Mouse (Mus musculus): ENCODE measurements around the gene Slc22a20. TPM values are rescaled to one million over a fixed set of nuclear protein-coding genes. Genes with fewer than 3 reads are reported as not detected.

Gene Slc22a20
- polyA plus RNA-seq, 1 experiment from 2014 or later: 0.09 TPM

DNA sequence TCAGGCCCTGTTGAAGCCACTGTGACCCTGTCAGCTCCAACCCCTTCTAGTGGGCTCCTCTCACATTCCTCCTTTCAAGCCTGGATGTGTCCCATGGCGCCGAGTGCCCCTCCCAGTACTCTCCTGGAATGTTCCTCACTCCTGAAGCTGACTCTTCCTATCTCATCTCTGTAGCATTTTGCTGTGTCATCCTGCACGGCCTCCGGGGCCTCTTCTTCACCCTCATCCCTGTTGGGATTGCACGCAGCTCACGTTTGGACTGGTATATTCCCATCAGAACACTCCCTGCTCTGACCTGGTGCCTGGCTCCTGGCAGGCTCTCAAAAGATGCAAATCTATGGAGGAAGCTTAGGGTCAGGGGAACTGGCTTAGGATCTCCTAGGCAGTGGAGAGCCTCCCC is 19.2 kb downstream of the Slc22a20 start:
- Histone ChIP-seq H3K4me2 (ENCODE audit: low read depth, low read length) (peak overlapping the region; percentile 61), H3K9me3 (ENCODE audit: low read length) (no peaks in the 10 kb centered on the region), H3K27me3 (ENCODE audit: insufficient read depth, low read length) (no peaks in the 10 kb centered on the region), H3K36me3 (replicated peaks; ENCODE audit: insufficient read depth, low read length) (0 out of 2 replicates have a peak, but pooled peaks cover under 1% of the 10 kb centered on the region), H3K4me3 (ENCODE audit: low read depth, low read length) (no peak overlapping the region), H3K4me1 (ENCODE audit: insufficient read depth) (peaks cover 43% of the 10 kb centered on the region), H3K9ac (replicated peaks) (peak overlapping the region; percentile 27), H3K27ac (ENCODE audit: low read depth) (peak overlapping the region; percentile 64)
- 43% methylated on average over 6 of the region's 6 CpGs for WGBS (ENCODE audit: insufficient replicate concordance)
- TF ChIP-seq CTCF (IDR thresholded peaks at IDR 0.05; ENCODE audit: low read depth): no peak
- TF ChIP-seq EP300 (IDR thresholded peaks at IDR 0.05; ENCODE audit: low read depth): no peak
- DNase-seq: peak; percentile 60
- ATAC-seq: peak; percentile 39; the same call in 1 of the 2 replicates

DNA sequence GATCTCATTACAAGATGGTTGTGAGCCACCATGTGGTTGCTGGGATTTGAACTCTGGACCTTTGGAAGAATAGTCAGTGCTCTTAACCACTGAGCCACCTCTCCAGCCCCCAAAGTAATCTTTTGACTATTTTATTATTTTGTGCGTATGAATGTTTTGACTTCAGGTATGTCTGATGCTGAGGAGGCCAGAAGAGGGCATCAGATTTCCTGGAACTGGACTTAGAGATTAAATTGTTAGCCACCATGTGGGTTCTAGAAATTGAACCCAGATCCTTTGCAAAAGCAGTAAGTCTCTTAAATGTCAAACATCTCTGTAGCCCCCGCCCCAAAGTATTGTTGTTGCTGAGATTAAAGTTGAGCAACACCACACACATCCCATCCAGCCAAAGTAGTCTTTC is 20.0 kb downstream of the Slc22a20 start:
- Histone ChIP-seq H3K9me3 (ENCODE audit: low read length) (no peaks in the 10 kb centered on the region), H3K36me3 (replicated peaks; ENCODE audit: insufficient read depth, low read length) (peaks cover 5% of the 10 kb centered on the region), H3K4me3 (ENCODE audit: low read depth, low read length) (no peak overlapping the region), H3K9ac (replicated peaks) (no peak overlapping the region), H3K4me2 (ENCODE audit: low read depth, low read length) (no peak overlapping the region), H3K27me3 (ENCODE audit: insufficient read depth, low read length) (no peaks in the 10 kb centered on the region), H3K4me1 (ENCODE audit: insufficient read depth) (peaks cover 43% of the 10 kb centered on the region), H3K27ac (ENCODE audit: low read depth) (peak overlapping the region; percentile 64; the same call in 1 of the 2 replicates)
- TF ChIP-seq CTCF (IDR thresholded peaks at IDR 0.05; ENCODE audit: low read depth): no peak; the same call in 1 of the 2 replicates
- no peak for TF ChIP-seq EP300 (IDR thresholded peaks at IDR 0.05; ENCODE audit: low read depth)
- DNase-seq: no peak
- ATAC-seq: no peak
- WGBS (ENCODE audit: insufficient replicate concordance): 77% methylated on average over 2 of the region's 2 CpGs

GRCm38 (mm10) chr19:5965280-5965679 is 20.7 kb downstream of the Slc22a20 start:
- peak; percentile 35 for ATAC-seq
- no peaks in the 10 kb centered on the region for H3K9me3 ChIP-seq (ENCODE audit: low read length)
- no peaks in the 10 kb centered on the region for H3K27me3 ChIP-seq (ENCODE audit: insufficient read depth, low read length)
- peak; percentile 98 for TF ChIP-seq CTCF (IDR thresholded peaks at IDR 0.05; ENCODE audit: low read depth)
- no peak for TF ChIP-seq EP300 (IDR thresholded peaks at IDR 0.05; ENCODE audit: low read depth)
- peaks cover 43% of the 10 kb centered on the region for H3K4me1 ChIP-seq (ENCODE audit: insufficient read depth)
- H3K4me2 ChIP-seq (ENCODE audit: low read depth, low read length): peak overlapping the region; percentile 89; the same call in 1 of the 2 replicates
- peaks cover 5% of the 10 kb centered on the region for H3K36me3 ChIP-seq (replicated peaks; ENCODE audit: insufficient read depth, low read length)
- DNase-seq: peak; percentile 88
- peak overlapping the region; percentile 61; the same call in 1 of the 2 replicates for H3K27ac ChIP-seq (ENCODE audit: low read depth)
- no peak overlapping the region for H3K4me3 ChIP-seq (ENCODE audit: low read depth, low read length)
- H3K9ac ChIP-seq (replicated peaks): no peak overlapping the region
- 8% methylated on average over 4 of the region's 4 CpGs for WGBS (ENCODE audit: insufficient replicate concordance)

DNA sequence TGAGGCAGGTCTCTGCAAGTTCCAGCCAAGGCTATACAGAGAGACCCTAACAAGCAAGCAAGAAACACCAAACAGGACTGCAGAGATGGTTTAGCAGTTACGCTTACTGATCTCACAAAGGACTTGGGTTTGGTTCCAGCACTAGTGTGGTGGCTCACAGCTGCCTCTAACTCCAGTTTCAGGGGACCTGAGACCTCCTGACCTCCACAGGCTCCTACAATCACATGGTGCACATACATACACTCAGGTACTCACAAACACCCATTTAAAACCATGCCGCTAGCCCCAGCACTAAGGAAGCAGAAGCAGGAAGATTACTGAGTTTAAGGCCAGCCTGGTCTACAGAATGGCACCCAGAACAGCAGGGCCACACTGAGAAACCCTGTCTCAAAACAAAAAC is 21.1 kb downstream of the Slc22a20 start:
- peaks cover 38% of the 10 kb centered on the region for H3K4me1 ChIP-seq (ENCODE audit: insufficient read depth)
- ATAC-seq (no peak), DNase-seq (no peak)
- peak overlapping the region; percentile 75; the same call in 1 of the 2 replicates for H3K27ac ChIP-seq (ENCODE audit: low read depth)
- H3K36me3 ChIP-seq (replicated peaks; ENCODE audit: insufficient read depth, low read length): peaks cover 5% of the 10 kb centered on the region
- no peaks in the 10 kb centered on the region for H3K27me3 ChIP-seq (ENCODE audit: insufficient read depth, low read length)
- H3K4me3 ChIP-seq (ENCODE audit: low read depth, low read length): peak overlapping the region; percentile 83
- peak overlapping the region; percentile 85 for H3K9ac ChIP-seq (replicated peaks)
- TF ChIP-seq EP300 (IDR thresholded peaks at IDR 0.05; ENCODE audit: low read depth) (no peak), CTCF (IDR thresholded peaks at IDR 0.05; ENCODE audit: low read depth) (no peak)
- H3K4me2 ChIP-seq (ENCODE audit: low read depth, low read length): peak overlapping the region; percentile 89
- H3K9me3 ChIP-seq (ENCODE audit: low read length): no peaks in the 10 kb centered on the region
- WGBS (ENCODE audit: insufficient replicate concordance): 87% methylated on average over 2 of the region's 2 CpGs

DNA sequence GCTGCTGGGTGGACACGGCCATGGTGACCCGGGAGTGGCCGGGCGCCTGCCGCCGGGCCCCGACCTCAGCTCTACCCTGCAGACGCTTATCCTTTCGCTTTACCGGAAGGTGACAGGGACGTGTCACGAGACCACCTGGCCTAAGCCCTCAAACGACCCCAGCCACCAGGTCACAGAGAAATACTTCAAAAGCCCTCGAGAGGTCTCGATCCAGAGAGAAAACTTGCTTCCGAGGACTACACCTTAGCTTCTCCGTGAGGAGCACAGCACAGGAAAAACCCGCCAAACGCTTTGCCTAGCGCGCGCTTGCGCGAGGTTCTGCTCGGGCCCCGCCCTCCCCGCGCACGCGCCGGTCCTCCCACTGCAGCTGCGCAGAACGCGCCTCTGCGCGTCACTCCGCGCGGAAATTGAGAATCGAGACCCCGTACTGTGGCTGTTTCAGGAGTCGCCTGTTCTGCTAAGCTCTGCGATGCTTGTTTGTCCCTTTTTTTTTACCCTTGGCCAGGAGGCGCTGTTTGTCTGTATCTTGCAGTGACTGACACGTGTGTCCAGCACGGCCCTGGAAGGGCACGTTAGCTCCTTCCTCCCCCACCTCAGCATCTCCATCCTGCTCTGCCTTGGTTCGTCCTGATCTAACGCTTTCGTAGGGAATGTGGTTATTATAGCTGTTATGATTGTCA is 21.9 kb downstream of the Slc22a20 start, which contains the start of gene Pola2:
TSS of gene Pola2 (minus strand) at position 320 of the 680 bp plus-strand sequence.
- under 1% methylated on average over 50 of the region's 50 CpGs for whole genome bisulfite sequencing (ENCODE audit: insufficient replicate concordance)
- H3K27ac ChIP-seq (ENCODE audit: low read depth): peak within 1 kb of the TSS; percentile 75
- peaks cover 36% of the 10 kb centered on the region for H3K4me1 ChIP-seq (ENCODE audit: insufficient read depth)
- no peaks in the 10 kb centered on the region for H3K27me3 ChIP-seq (ENCODE audit: insufficient read depth, low read length)
- peak within 1 kb of the TSS; percentile 85 for H3K9ac ChIP-seq (replicated peaks)
- H3K4me2 ChIP-seq (ENCODE audit: low read depth, low read length): peak within 1 kb of the TSS; percentile 89
- no peaks in the 10 kb centered on the region for H3K9me3 ChIP-seq (ENCODE audit: low read length)
- TF ChIP-seq CTCF (IDR thresholded peaks at IDR 0.05; ENCODE audit: low read depth) (peak; percentile 23; the same call in 1 of the 2 replicates), EP300 (IDR thresholded peaks at IDR 0.05; ENCODE audit: low read depth) (no peak)
- ATAC-seq: peak; percentile 81
- DNase-seq: peak; percentile 91
- peak within 1 kb of the TSS; percentile 83 for H3K4me3 ChIP-seq (ENCODE audit: low read depth, low read length)
- peaks cover 12% of the 10 kb centered on the region for H3K36me3 ChIP-seq (replicated peaks; ENCODE audit: insufficient read depth, low read length)

- Histone ChIP-seq H3K4me3 (ENCODE audit: low read depth, low read length) (peak overlapping the region; percentile 83), H3K27ac (ENCODE audit: low read depth) (0 out of 2 replicates have a peak overlapping the region, but pooled peaks have one; percentile 17), H3K4me1 (ENCODE audit: insufficient read depth) (peaks cover 31% of the 10 kb centered on the region), H3K4me2 (ENCODE audit: low read depth, low read length) (peak overlapping the region; percentile 89), H3K36me3 (replicated peaks; ENCODE audit: insufficient read depth, low read length) (peaks cover 19% of the 10 kb centered on the region), H3K27me3 (ENCODE audit: insufficient read depth, low read length) (no peaks in the 10 kb centered on the region), H3K9ac (replicated peaks) (peak overlapping the region; percentile 85), H3K9me3 (ENCODE audit: low read length) (no peaks in the 10 kb centered on the region)
- no peak for DNase-seq
- 15% methylated on average over 1 of the region's 1 CpGs for WGBS (ENCODE audit: insufficient replicate concordance)
- ATAC-seq: no peak
- peak; percentile 38; the same call in 1 of the 2 replicates for TF ChIP-seq CTCF (IDR thresholded peaks at IDR 0.05; ENCODE audit: low read depth)
- TF ChIP-seq EP300 (IDR thresholded peaks at IDR 0.05; ENCODE audit: low read depth): no peak
Measured at GRCm38 (mm10) chr19:5962651-5963050, 23.3 kb downstream of the Slc22a20 start.

Data from liver, postnatal 0 days (tissue).